Comparison of ENCODE assay signal across 8 mouse cellular contexts in genomic region chr11:100425851-100426250, GRCm38 (mm10). TPM values are rescaled to one million over a fixed set of nuclear protein-coding genes. Genes with fewer than 3 reads are reported as not detected.
DNase-seq lines count a peak whose midpoint lies in the region; ATAC-seq and TF ChIP-seq lines count a peak whose summit lies in the region.

No protein-coding gene starts in this region.

- no peak overlapping the region for H3K4me2 ChIP-seq in hindbrain, embryonic 13.5 days

- no peaks in the 10 kb centered on the region for H3K27me3 ChIP-seq in hindbrain, embryonic 13.5 days

- 0 out of 2 replicates have a peak overlapping the region, but pooled peaks have one; percentile 24 for H3K9ac ChIP-seq in hindbrain, embryonic 13.5 days

- no peak for TF ChIP-seq POLR2A in embryonic fibroblast, embryonic 13.5 days (IDR thresholded peaks at IDR 0.05; ENCODE audit: low read depth, low read length)

- no peaks in the 10 kb centered on the region for H3K4me1 ChIP-seq in embryonic fibroblast, embryonic 13.5 days (ENCODE audit: control insufficient read depth, insufficient read depth, low read length)
- H3K4me1 ChIP-seq in hindbrain, embryonic 13.5 days (replicated peaks) = peaks cover 3% of the 10 kb centered on the region; the same call in 1 of the 2 replicates

- peak; percentile 81; the same call in 1 of the 2 replicates for TF ChIP-seq CTCF in embryonic fibroblast, embryonic 13.5 days (IDR thresholded peaks at IDR 0.05; ENCODE audit: borderline replicate concordance, insufficient read depth, low read length)

- peak; percentile 63 for DNase-seq in cerebellum, adult 11 months
- DNase-seq in adrenal gland, postnatal 25 days = peak; percentile 79
- DNase-seq in layer of hippocampus, postnatal 14 days (ENCODE audit: low spot score in 2 of 2) = peak; percentile 60 to 71
- peak; percentile 92 for DNase-seq in lung, postnatal 36 days
- DNase-seq in skeletal muscle tissue, adult 2 months (ENCODE audit: low read depth, low spot score) = peak; percentile 40

- no peak for ATAC-seq in cerebellum, adult (ENCODE audit: insufficient number of reproducible peaks, low FRiP score, low TSS enrichment)
- ATAC-seq in hindbrain, embryonic 13.5 days (ENCODE audit: low FRiP score) = no peak

- WGBS in hindbrain, embryonic 13.5 days = 34% methylated on average over 7 of the region's 7 CpGs

- no peak overlapping the region for H3K4me3 ChIP-seq in embryonic fibroblast, embryonic 13.5 days (ENCODE audit: insufficient read depth, low read length)
- no peak overlapping the region for H3K4me3 ChIP-seq in hindbrain, embryonic 13.5 days

- no peak overlapping the region for H3K27ac ChIP-seq in embryonic fibroblast, embryonic 13.5 days (ENCODE audit: insufficient read depth, low read length)
- H3K27ac ChIP-seq in hindbrain, embryonic 13.5 days = no peak overlapping the region

- peaks cover 18% of the 10 kb centered on the region for H3K36me3 ChIP-seq in hindbrain, embryonic 13.5 days

- H3K9me3 ChIP-seq in hindbrain, embryonic 13.5 days = no peaks in the 10 kb centered on the region

RNA-seq across cellular contexts. Expression of gene Fkbp10, which starts 10.4 kb away (rescaled TPM):
- total RNA-seq in adrenal gland, postnatal 25 days (2021) = 23.8 and 24.7 TPM in 2 replicates
- 283 and 298 TPM in 2 replicates for polyA plus RNA-seq in embryonic fibroblast, embryonic 13.5 days (2011; ENCODE audit: insufficient read length, low read depth, missing spikeins)
- 27.2 and 32.3 TPM in 2 replicates for polyA plus RNA-seq in hindbrain, embryonic 13.5 days (2015; fragmentation: Nextera tagmentation; extraction: Ambion mirVana)
- 10 to 100 TPM; 11.9 TPM for total RNA-seq in layer of hippocampus, postnatal 14 days (2021)

RNA-seq across cellular contexts. Expression of gene P3h4, which starts 11.2 kb away (rescaled TPM):
- total RNA-seq in adrenal gland, postnatal 25 days (2021) = 25.7 and 29.4 TPM in 2 replicates
- polyA plus RNA-seq in embryonic fibroblast, embryonic 13.5 days (2011; ENCODE audit: insufficient read length, low read depth, missing spikeins) = 75.2 and 85.8 TPM in 2 replicates
- polyA plus RNA-seq in hindbrain, embryonic 13.5 days (2015; fragmentation: Nextera tagmentation; extraction: Ambion mirVana) = 17.6 and 20.2 TPM in 2 replicates
- total RNA-seq in layer of hippocampus, postnatal 14 days (2021) = 1 to 10 TPM; 7.5 to 8.1 TPM

RNA-seq across cellular contexts. Expression of gene Nt5c3b, which starts 15.8 kb away (rescaled TPM):
- 60.3 and 63.2 TPM in 2 replicates for total RNA-seq in adrenal gland, postnatal 25 days (2021)
- polyA plus RNA-seq in embryonic fibroblast, embryonic 13.5 days (2011; ENCODE audit: insufficient read length, low read depth, missing spikeins) = 44.8 and 52.0 TPM in 2 replicates
- polyA plus RNA-seq in hindbrain, embryonic 13.5 days (2015; fragmentation: Nextera tagmentation; extraction: Ambion mirVana) = 103 and 106 TPM in 2 replicates
- total RNA-seq in layer of hippocampus, postnatal 14 days (2021) = 10 to 100 TPM; 50.4 to 58.2 TPM

RNA-seq across cellular contexts. Expression of gene Klhl10, which starts 15.9 kb away (rescaled TPM):
- 1.2 and 1.3 TPM in 2 replicates for total RNA-seq in adrenal gland, postnatal 25 days (2021)
- 0.40 and 0.77 TPM in 2 replicates for polyA plus RNA-seq in embryonic fibroblast, embryonic 13.5 days (2011; ENCODE audit: insufficient read length, low read depth, missing spikeins)
- polyA plus RNA-seq in hindbrain, embryonic 13.5 days (2015; fragmentation: Nextera tagmentation; extraction: Ambion mirVana) = 0.75 and 0.84 TPM in 2 replicates
- 1 to 10 TPM; 1.1 to 1.4 TPM for total RNA-seq in layer of hippocampus, postnatal 14 days (2021)

RNA-seq across cellular contexts. Expression of gene Jup, which starts 28.3 kb away (rescaled TPM):
- 59.5 and 81.5 TPM in 2 replicates for total RNA-seq in adrenal gland, postnatal 25 days (2021)
- 61.1 and 82.2 TPM in 2 replicates for polyA plus RNA-seq in embryonic fibroblast, embryonic 13.5 days (2011; ENCODE audit: insufficient read length, low read depth, missing spikeins)
- polyA plus RNA-seq in hindbrain, embryonic 13.5 days (2015; fragmentation: Nextera tagmentation; extraction: Ambion mirVana) = 65.5 and 73.9 TPM in 2 replicates
- 10 to 100 TPM; 40.8 to 43.0 TPM for total RNA-seq in layer of hippocampus, postnatal 14 days (2021)

Comparison
In these comparisons a context has a peak if more than half of its experiments do, and no peak if none do; other contexts are left out.
1. DNase-seq: peak in every context shown above with its lines; median percentile 92 in lung, postnatal 36 days; 79 in adrenal gland, postnatal 25 days; 66 in layer of hippocampus, postnatal 14 days; 63 in cerebellum, adult 11 months; 40 in skeletal muscle tissue, adult 2 months.